In the genomic region with DNA sequence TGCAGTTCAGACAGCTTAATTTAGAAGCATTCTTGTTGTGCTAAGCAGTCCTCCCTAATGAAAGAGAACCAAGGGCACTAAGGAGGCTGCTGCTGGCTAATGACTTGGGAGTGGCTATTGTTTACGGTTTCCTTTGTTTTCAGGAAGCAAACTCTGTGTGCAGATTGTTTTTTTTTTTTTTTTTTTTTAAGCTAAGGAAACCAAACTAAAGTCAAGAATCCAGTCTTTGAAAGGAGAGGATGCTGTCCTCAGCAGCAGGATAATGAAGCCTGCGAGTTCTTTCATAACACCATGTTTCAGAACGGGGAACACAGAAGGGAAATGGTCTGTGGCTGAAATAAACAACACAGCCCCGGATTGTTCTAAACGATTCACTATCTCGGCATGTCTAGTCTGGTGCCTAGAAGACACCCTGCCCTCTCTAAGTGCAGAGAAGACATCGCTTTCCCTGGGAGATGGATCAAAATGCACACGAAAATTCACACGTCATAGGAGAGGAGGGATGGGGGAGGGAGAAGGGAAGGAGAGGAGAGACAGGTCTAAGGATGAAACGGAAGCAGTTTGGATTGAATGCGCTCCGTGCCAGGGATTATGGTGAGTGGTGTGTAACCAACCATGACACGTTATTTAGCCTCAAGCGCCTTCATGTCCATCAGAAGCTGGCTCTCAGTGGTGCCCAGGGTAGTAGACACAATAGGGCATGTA, we compare ENCODE assay signal across 8 mouse cellular contexts.
A peak's percentile ranks its signal among the peaks of the same experiment; 100 is the strongest.
DNase-seq lines count a peak whose midpoint lies in the region; ATAC-seq lines count a peak whose summit lies in the region.

No protein-coding gene starts in this region.

- no peaks in the 10 kb centered on the region for H3K9me3 ChIP-seq in heart, embryonic 11.5 days (replicated peaks; ENCODE audit: control insufficient read depth, low read length)
- H3K9me3 ChIP-seq in heart, embryonic 14.5 days (ENCODE audit: control insufficient read depth, low read length), result no peaks in the 10 kb centered on the region
- no peaks in the 10 kb centered on the region for H3K9me3 ChIP-seq in limb, embryonic 13.5 days
- no peaks in the 10 kb centered on the region for H3K9me3 ChIP-seq in neural tube, embryonic 14.5 days (ENCODE audit: control insufficient read depth, low read length)

- H3K4me1 ChIP-seq in heart, embryonic 11.5 days (ENCODE audit: control insufficient read depth, insufficient read depth, low read length), result no peaks in the 10 kb centered on the region
- H3K4me1 ChIP-seq in heart, embryonic 14.5 days (ENCODE audit: control insufficient read depth in 2 of 2, insufficient read depth in 2 of 2, low read length in 2 of 2), result no peaks in the 10 kb centered on the region; a peak in 1 of 4 replicates
- H3K4me1 ChIP-seq in limb, embryonic 13.5 days, result peaks cover 36% of the 10 kb centered on the region
- peaks cover 9% of the 10 kb centered on the region for H3K4me1 ChIP-seq in neural tube, embryonic 14.5 days (ENCODE audit: control insufficient read depth, insufficient read depth, low read length)

- no peak for DNase-seq in heart, postnatal 10 days
- DNase-seq in cerebellum, adult 8-10 months, result peak; percentile 21
- DNase-seq in gastrocnemius, postnatal 10 days, result no peak
- no peak for DNase-seq in urinary bladder, postnatal 36 days (ENCODE audit: low spot score in 2 of 2)

- intact Hi-C loops in heart, postnatal 10 days (cut with DNase I), result no loop called here

- H3K36me3 ChIP-seq in heart, embryonic 11.5 days (ENCODE audit: control insufficient read depth, insufficient read depth, low read length), result no peaks in the 10 kb centered on the region
- H3K36me3 ChIP-seq in heart, embryonic 14.5 days (ENCODE audit: control insufficient read depth, insufficient read depth, low read length), result no peaks in the 10 kb centered on the region
- no peaks in the 10 kb centered on the region for H3K36me3 ChIP-seq in limb, embryonic 13.5 days
- no peaks in the 10 kb centered on the region for H3K36me3 ChIP-seq in neural tube, embryonic 14.5 days (ENCODE audit: control insufficient read depth, insufficient read depth, low read length)

- no peak overlapping the region for H3K27ac ChIP-seq in heart, embryonic 11.5 days (ENCODE audit: low read depth, low read length)
- H3K27ac ChIP-seq in heart, embryonic 14.5 days (replicated peaks in 1 of 2; ENCODE audit: control insufficient read depth in 1 of 2, insufficient read depth in 1 of 2, low read depth in 2 of 2, low read length in 2 of 2), result peak overlapping the region; percentile 29 to 43; a peak in 2 of 4 replicates
- H3K27ac ChIP-seq in limb, embryonic 13.5 days, result peak overlapping the region; percentile 44; the same call in 1 of the 2 replicates
- peak overlapping the region; percentile 77 for H3K27ac ChIP-seq in neural tube, embryonic 14.5 days (ENCODE audit: low read depth, low read length)

- ATAC-seq in heart, embryonic 11.5 days (replicated peaks; ENCODE audit: insufficient number of reproducible peaks, low FRiP score, low TSS enrichment), result no peak
- no peak for ATAC-seq in heart, embryonic 14.5 days (ENCODE audit: insufficient number of reproducible peaks, insufficient read depth, low FRiP score, low read depth)
- ATAC-seq in limb, embryonic 13.5 days (ENCODE audit: low FRiP score, low read depth), result no peak; the same call in 1 of the 2 replicates
- ATAC-seq in neural tube, embryonic 14.5 days (ENCODE audit: low read depth), result peak; percentile 73

- H3K9ac ChIP-seq in heart, embryonic 11.5 days (ENCODE audit: low read depth, low read length), result no peak overlapping the region
- 0 out of 2 replicates have a peak overlapping the region, but pooled peaks have one; percentile 26 for H3K9ac ChIP-seq in heart, embryonic 14.5 days (ENCODE audit: low read length)
- no peak overlapping the region for H3K9ac ChIP-seq in limb, embryonic 13.5 days
- peak overlapping the region; percentile 37 for H3K9ac ChIP-seq in neural tube, embryonic 14.5 days (replicated peaks; ENCODE audit: low read depth, low read length)

- H3K4me3 ChIP-seq in heart, embryonic 11.5 days (ENCODE audit: low read depth, low read length), result 0 out of 2 replicates have a peak overlapping the region, but pooled peaks have one; percentile 15
- peak overlapping the region; percentile 4 to 9; a peak in 2 of 4 replicates for H3K4me3 ChIP-seq in heart, embryonic 14.5 days (ENCODE audit: control insufficient read depth in 1 of 2, insufficient read depth in 1 of 2, low read depth in 1 of 2, low read length in 2 of 2)
- no peak overlapping the region for H3K4me3 ChIP-seq in limb, embryonic 13.5 days
- peak overlapping the region; percentile 21; the same call in 1 of the 2 replicates for H3K4me3 ChIP-seq in neural tube, embryonic 14.5 days (ENCODE audit: low read depth, low read length)

- H3K4me2 ChIP-seq in heart, embryonic 11.5 days, result peak overlapping the region; percentile 57
- peak overlapping the region; percentile 49 for H3K4me2 ChIP-seq in heart, embryonic 14.5 days (ENCODE audit: low read length)
- peak overlapping the region; percentile 38 for H3K4me2 ChIP-seq in limb, embryonic 13.5 days (replicated peaks)
- H3K4me2 ChIP-seq in neural tube, embryonic 14.5 days (ENCODE audit: low read depth, low read length), result peak overlapping the region; percentile 46

- H3K27me3 ChIP-seq in heart, embryonic 11.5 days (ENCODE audit: control insufficient read depth, insufficient read depth, low read length), result no peaks in the 10 kb centered on the region
- no peaks in the 10 kb centered on the region for H3K27me3 ChIP-seq in heart, embryonic 14.5 days (ENCODE audit: control insufficient read depth, insufficient read depth, low read length)
- H3K27me3 ChIP-seq in limb, embryonic 13.5 days, result no peaks in the 10 kb centered on the region
- H3K27me3 ChIP-seq in neural tube, embryonic 14.5 days (ENCODE audit: control insufficient read depth, insufficient read depth, low read length), result no peaks in the 10 kb centered on the region

- WGBS in heart, embryonic 11.5 days (ENCODE audit: insufficient replicate concordance), result 33% methylated on average over 14 of the region's 14 CpGs
- 36% methylated on average over 14 of the region's 14 CpGs for WGBS in heart, embryonic 14.5 days
- WGBS in limb, embryonic 13.5 days, result 32% methylated on average over 14 of the region's 14 CpGs
- 5% methylated on average over 14 of the region's 14 CpGs for WGBS in neural tube, embryonic 14.5 days

Comparison
In these comparisons a context has a peak if more than half of its experiments do, and no peak if none do; other contexts are left out.
1. H3K9ac ChIP-seq: peak in heart, embryonic 14.5 days (single experiment) and neural tube, embryonic 14.5 days (single experiment); none in heart, embryonic 11.5 days (single experiment) and limb, embryonic 13.5 days (single experiment).
2. Peak in every context shown above with its lines, with median percentiles within 50 percentile points of each other: H3K4me2 ChIP-seq.